Mouse (Mus musculus) frontal cortex, postnatal 10 days (tissue): ENCODE results near the gene Bbs12.

ENCODE experiments used
- DNase-seq, 2 experiments: peaks; one replicate each; pipeline ENCODE4 v3.0.0; 2022; ENCODE audit warnings: low spot score in 2 of 2, mixed read lengths in 1 of 2

The Bbs12 gene

DNA sequence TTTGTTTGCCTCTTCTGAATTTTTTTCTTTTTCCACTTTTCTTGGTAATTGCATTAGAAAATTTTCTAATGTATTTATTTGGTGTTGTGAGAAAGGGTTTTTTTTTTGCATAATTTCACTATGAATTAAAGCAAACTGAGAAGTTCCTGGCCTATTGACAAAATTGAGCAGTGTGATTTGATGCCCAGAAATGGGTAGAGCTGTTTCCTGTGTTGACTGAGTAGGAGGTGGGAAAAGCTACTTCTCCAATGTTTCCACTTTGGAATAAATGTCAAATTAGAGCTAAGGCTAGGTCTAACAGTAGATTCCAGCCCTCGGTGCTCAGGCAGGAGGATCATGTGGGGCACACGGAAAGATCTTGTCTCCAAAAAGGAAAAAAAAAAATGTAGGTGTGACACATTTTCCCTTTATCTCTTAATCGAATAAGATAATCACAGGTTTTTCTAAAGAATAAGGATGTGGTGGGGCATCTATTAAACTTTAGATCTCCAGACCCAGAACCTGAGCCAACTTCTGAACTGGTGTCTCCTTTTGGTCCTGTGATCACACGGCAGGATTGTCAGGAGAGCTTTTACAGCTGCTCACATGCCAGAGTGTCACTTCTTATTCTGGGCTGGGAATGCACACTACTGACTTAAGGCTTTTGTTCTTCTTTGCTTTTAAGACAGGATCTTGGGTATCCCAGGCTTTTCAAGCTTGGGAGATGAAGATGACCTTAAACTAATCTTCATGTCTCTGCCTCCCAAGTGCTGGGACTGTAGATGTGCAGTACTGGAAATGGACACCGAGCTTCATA lies 13.2 kb downstream of the Bbs12 start:
- no peak for DNase-seq

DNA sequence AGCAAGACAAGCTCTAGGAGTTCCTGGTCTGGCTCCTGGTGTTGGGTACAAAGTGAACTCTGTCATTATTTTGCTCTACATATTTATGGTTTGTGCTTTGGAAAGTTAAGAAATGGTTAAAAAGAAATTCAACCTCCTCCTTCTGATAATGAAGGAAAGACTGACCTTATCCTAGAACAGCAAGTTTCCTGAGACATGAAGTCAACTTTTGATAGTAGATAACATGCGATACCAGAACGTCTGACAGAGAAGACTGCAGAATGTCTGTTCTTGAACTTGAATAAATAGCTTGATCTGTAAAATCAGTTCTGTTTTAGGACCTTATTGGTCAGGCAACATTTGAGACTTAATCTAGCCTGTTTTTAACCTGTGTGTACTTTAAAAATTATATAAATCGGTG lies 14.3 kb downstream of the Bbs12 start:
- DNase-seq = no peak

DNA sequence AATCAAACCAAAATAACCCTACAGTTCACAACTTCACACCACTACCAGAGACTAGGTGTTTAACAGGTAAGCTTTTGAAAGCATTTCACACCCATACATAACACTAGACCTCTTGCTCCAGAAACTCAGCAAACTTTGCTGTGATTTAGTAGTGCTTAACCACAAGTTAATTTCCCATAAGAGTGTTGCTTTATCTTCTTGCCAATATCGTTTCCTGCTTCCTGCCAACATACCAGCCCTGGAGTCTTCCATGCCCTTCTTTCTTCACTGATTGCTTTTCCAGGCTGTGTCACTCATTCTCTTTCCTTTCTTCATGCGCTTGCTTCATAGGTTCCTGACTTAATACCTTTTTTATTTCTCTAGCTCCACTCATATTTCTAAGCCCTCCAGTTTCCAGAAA lies 16.1 kb downstream of the Bbs12 start:
- no peak for DNase-seq

GRCm38 (mm10) chr3:37329963-37330362 lies 17.6 kb downstream of the Bbs12 start:
- no peak for DNase-seq

DNA sequence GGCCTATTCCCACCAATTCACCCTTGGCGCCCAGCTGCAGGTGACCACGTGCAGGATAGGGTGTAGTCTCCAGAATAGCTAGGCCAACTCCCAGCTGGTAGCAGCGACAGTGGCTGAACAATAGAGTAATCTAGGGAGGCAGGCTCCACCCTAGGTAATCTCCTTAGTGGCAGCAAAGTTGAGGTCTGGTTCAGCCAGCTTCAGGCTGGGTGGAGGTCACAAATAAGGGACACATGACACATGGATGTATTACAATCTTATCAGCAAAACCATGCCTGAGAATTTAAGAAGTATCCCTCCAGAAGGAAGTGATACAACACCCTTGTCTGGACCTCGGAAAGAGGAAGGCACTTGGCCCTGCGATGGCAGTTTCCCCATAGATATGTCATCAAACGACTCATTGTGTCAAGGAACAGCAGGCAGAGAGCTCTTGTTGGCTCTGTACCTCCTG lies 19.7 kb downstream of the Bbs12 start:
- DNase-seq = no peak

DNA sequence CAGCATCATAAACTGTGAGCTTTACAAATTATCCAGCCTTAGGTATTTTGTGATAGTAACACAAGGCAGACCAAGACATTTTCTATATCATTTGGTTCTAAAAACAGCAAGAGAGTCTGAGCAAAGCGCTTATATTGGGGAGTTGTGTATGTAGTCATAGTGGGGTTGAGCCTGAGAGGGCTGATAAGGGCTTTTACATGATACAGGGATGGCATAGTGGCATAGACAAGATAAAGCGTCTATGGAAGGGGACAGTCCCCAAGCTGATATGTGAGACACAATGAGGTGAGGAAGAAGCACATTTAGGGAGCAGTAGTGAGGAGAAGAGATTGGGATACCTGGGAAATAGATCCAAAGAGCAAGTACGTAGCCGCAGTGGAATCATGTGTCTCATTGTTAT lies 21.7 kb downstream of the Bbs12 start:
- no peak for DNase-seq

GRCm38 (mm10) chr3:37341110-37341509 lies 28.8 kb downstream of the Bbs12 start:
- no peak for DNase-seq

- DNase-seq = no peak
Measured at GRCm38 (mm10) chr3:37342811-37343210, 30.5 kb downstream of the Bbs12 start.

GRCm38 (mm10) chr3:37347671-37348070 lies 35.3 kb downstream of the Bbs12 start:
- no peak for DNase-seq

GRCm38 (mm10) chr3:37348221-37349165 lies 36.1 kb downstream of the Bbs12 start, which contains the start of gene Fgf2:
Gene Fgf2, plus strand, starts transcription at chr3:37348346.
- DNase-seq = peak in 1 of 2 experiments; percentile 14

- DNase-seq = no peak
Measured at GRCm38 (mm10) chr3:37349166-37349548, 36.8 kb downstream of the Bbs12 start.

DNA sequence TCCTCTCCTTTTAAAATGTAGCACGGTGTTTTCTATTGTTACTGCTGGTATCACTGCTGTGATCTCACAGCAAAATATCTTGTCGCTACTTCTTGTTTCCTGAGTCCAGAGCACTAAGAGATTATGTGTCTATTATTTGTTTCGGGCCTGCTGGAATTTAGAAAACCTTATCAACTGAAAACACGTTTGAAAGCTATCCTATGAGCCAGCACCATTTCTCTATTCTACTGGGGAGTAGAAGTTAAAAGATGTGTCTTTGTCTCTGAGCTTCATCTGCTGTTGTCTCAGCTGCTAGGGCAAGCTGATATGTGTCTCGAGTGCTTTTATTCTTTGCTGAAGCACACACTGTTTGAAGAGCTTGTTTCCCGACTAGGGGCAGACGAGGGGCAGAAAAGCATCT lies 38.0 kb downstream of the Bbs12 start:
- no peak for DNase-seq

DNA sequence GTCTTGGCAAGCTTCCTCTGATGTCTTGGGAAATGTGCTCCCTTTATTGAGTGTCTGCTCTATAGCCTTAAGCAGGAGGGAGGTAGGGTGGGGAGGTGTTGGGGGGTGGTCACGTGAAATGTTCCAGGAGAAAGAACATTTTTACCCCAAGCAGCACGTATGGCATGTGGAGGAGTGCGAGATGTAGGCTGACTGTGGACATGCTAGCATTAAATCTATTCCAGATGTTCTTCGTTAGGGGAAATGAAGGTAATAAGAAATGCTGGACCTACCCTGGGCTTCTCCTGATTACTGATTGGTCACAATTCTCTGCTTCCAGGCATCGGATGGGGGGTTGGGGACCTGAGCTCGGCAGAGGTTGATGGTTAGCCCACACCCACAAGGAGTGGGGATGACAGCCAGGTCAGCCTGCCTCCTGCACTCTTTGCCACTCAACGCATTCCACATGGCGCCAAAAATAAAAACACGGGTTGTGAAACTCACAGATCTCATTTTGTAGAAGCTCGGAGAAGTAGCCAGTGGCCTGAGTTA lies 41.7 kb downstream of the Bbs12 start:
- DNase-seq = no peak

- DNase-seq = no peak
Measured at GRCm38 (mm10) chr3:37354737-37355136, 42.4 kb downstream of the Bbs12 start.

- no peak for DNase-seq
Measured at GRCm38 (mm10) chr3:37360729-37361128, 48.4 kb downstream of the Bbs12 start.

- DNase-seq = no peak
Measured at GRCm38 (mm10) chr3:37365144-37365543, 52.8 kb downstream of the Bbs12 start.

GRCm38 (mm10) chr3:37365976-37366375 lies 53.6 kb downstream of the Bbs12 start:
- no peak for DNase-seq

DNA sequence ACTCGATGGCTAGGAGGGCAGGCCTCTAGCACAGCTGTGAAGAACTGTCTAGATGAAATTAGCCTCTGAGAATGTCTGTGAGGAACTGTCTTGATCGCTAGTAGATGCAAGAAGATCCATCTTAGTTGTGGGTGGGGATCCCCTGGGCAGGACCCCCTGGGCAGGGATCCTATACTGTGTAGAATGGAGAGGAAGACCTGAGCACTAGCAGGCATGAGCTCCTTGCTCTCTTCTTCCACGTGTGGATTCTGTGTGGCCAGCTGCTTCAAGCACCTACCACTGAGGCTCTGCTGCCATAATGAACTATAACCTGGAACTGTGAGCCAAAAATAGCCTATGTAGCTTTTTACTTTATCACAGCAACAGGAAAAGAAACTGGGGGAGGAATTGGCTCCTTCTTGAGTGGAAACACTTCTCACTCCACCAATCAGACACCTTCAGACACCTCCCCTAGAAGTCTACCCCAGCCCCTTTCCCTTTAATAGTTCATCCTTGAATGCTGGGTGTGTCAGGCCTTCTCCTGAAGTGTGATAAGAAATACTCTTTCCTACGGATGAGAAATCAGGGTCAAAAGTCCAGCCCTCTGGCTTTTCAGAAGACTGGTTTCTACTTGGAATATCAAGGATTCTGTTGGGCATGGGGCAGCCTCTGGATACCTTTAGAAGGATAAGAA lies 54.2 kb downstream of the Bbs12 start:
- no peak for DNase-seq

DNA sequence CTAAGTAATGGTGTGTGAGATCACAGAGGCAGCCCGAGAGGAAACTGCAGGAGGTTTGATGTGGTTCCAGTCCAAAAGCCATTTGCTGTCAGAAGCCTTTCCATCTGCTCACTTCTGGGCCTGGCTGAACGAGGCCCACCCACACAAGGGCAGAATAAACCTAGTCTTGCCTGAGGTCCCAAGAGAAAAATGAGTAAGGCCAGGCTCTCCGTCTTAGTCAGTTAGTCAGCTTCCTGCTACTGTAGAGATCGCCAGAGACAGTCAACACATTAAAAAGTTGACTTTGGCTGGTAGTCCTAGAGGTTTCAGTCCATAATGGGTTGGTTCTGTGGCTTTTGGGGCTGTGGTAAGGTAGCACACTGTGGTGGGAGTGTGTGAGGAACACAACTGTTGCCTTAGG lies 58.1 kb downstream of the Bbs12 start:
- no peak for DNase-seq
